Mouse (Mus musculus): Measurements from ENCODE around the gene Abl1. TPM values are rescaled to one million over a fixed set of nuclear protein-coding genes. Genes with fewer than 3 reads are reported as not detected.

Abl1 gene
- polyA plus RNA-seq, 1 experiment from 2014 or later = 6.2 TPM

DNA sequence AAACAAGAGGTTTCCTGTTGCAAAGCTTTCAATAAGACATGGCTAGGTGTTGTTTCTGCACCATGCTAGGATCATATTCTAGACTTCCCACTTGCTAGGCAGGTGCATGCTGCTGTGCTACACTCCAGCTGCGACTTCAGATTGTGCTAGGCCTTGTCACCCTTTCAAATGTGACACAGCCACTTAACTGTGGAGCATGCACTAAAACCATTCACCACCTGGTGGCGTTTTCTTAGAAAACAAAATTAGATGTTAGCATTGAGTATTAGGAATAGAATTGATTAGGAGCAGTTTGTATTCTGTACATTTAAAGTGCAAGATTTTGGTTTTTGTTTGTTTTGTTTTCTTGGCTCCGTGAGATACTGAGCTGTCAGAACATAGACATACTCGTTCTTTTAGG lies 32.6 kb downstream of the Abl1 start:
- Histone ChIP-seq H3K9ac (no peak overlapping the region), H3K27me3 (no peaks in the 10 kb centered on the region), H3K9me3 (replicated peaks) (no peaks in the 10 kb centered on the region), H3K27ac (no peak overlapping the region), H3K36me3 (no peaks in the 10 kb centered on the region), H3K4me1 (replicated peaks) (peaks cover 58% of the 10 kb centered on the region), H3K4me2 (no peak overlapping the region), H3K4me3 (replicated peaks) (no peak overlapping the region)
- no peak for DNase-seq
- ATAC-seq (ENCODE audit: low read depth) = no peak
- WGBS (ENCODE audit: insufficient replicate concordance) = 56% methylated on average over 4 of the region's 4 CpGs

DNA sequence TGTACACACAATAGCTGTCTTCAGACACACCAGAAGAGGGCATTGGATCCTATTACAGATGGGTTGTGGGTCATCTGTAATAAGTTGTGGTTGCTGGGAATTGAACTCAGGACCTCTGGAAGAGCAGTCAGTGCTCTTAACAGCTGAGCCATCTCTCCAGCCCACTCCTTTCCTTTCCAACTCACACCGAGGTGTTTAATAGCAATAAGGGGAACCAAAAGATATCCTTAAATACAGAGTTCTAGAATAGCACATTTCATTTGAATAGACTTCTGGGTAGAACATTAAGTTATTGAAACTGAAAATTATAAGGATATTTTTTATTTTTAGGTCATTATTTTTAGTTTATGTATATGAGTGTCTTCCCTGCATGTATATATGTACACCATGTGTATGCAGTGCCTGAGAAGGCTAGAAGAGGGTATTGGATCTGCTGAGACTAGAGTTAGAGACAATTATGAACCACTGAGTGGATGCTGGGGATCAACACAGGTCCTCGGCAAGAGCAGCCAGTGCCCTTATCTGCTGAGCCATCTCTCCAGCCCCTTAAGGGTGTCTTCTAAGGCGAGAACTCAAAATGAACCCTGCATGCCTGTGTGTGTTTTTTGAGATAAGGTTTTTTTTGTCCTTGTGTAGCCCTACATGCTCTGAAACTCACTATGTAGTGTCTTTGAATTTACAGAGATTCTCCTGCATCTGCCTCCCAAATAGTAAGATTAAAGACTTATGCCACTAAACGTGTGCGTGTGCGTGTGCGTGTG lies 36.7 kb downstream of the Abl1 start:
- H3K4me1 ChIP-seq (replicated peaks) = peaks cover 74% of the 10 kb centered on the region
- 51% methylated on average over 7 of the region's 7 CpGs for WGBS (ENCODE audit: insufficient replicate concordance)
- peak; percentile 52 for DNase-seq

DNA sequence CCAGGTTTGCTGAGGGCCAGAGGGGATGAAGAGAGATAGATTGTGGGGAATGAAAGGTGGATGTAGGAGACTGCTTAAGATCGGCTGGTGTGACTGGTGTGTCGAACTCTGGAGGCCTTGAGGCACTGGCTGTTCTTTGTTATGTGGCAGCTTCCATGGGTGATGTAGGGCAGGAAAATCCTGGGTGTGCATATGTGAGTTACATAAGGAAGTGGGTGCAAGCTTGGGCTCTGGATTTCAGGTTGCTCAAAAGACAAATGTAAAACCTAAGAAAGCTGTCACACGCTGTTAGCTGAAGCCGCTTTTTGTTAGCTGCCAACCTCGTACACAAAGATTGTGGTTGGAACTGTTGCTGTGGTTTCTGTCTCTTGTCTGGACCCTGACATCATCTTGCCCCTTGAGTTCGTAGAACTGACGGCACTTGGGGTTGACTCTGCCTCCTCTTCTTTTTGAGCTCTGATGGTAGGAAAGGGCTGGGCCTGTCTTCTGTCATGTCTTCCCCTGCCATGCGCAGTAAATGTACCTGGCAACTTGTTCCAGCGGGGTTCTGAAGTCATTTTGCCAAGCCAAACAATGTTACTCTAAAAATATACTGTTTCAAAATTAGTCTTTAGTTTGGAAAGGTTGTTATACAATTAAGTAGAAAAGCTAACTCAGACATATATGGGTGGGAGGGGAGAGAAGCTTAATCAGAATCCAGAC lies 39.6 kb downstream of the Abl1 start:
- DNase-seq (no peak), ATAC-seq (ENCODE audit: low read depth) (no peak)
- H3K27ac ChIP-seq = no peak overlapping the region; the same call in 1 of the 2 replicates
- 63% methylated on average over 9 of the region's 9 CpGs for whole genome bisulfite sequencing (ENCODE audit: insufficient replicate concordance)
- no peak overlapping the region for H3K4me2 ChIP-seq
- no peak overlapping the region for H3K4me3 ChIP-seq (replicated peaks)
- no peaks in the 10 kb centered on the region for H3K36me3 ChIP-seq
- no peaks in the 10 kb centered on the region for H3K27me3 ChIP-seq
- H3K9me3 ChIP-seq (replicated peaks) = no peaks in the 10 kb centered on the region
- peaks cover 69% of the 10 kb centered on the region for H3K4me1 ChIP-seq (replicated peaks)
- no peak overlapping the region for H3K9ac ChIP-seq

More for the DNA sequence above, 36.7 kb downstream of the Abl1 start:
- Histone ChIP-seq H3K9me3 (replicated peaks) (no peaks in the 10 kb centered on the region), H3K9ac (no peak overlapping the region), H3K36me3 (no peaks in the 10 kb centered on the region), H3K27ac (no peak overlapping the region; the same call in 1 of the 2 replicates), H3K27me3 (no peaks in the 10 kb centered on the region), H3K4me3 (replicated peaks) (no peak overlapping the region), H3K4me2 (peak overlapping the region; percentile 24)
- ATAC-seq (ENCODE audit: low read depth) = peak; percentile 80

DNA sequence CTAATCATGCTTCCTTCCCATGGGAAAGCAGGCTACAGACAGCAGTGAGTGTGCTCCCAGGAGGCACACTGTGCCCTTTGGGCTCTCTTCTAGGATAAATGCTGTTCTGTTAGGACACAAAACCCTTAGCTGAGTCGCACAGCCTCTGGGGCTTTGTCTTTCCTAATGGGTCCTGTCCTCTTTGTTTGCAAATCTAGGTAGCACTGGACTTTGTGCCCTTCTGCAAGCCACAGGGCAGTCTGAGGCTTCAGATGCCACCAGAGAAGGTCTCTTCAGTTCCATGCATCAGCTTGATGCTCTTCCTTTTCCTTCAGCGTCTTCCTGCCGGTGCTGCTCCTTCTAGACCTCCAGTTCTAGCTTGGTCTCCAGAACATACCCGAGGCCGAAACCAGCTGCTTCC lies 42.5 kb downstream of the Abl1 start:
- Histone ChIP-seq H3K4me1 (replicated peaks) (peaks cover 42% of the 10 kb centered on the region), H3K27me3 (no peaks in the 10 kb centered on the region), H3K27ac (no peak overlapping the region; the same call in 1 of the 2 replicates), H3K9me3 (replicated peaks) (no peaks in the 10 kb centered on the region), H3K4me3 (replicated peaks) (no peak overlapping the region), H3K36me3 (no peaks in the 10 kb centered on the region), H3K4me2 (no peak overlapping the region), H3K9ac (no peak overlapping the region)
- 55% methylated on average over 5 of the region's 5 CpGs for WGBS (ENCODE audit: insufficient replicate concordance)
- no peak for DNase-seq
- peak; percentile 51 for ATAC-seq (ENCODE audit: low read depth)

DNA sequence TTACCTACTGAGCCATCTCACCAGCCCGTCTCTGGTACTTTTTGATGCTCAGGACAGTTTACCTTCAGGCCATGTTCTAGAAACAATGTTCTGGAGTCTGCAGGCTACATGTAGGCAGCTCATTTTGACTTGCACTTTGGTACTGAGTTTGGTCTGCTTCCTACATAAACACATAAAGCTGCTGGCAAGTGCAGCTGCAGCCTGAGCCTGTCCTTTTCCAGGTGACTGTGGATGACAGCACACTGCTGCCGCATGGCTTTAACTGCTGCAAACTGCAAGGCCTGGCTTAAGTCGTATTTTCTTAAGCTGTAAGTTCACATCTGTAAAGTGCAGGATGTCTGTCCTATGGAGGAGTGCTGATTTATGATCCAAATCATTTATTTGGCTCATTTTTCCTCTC lies 44.3 kb downstream of the Abl1 start:
- H3K27ac ChIP-seq = no peak overlapping the region
- H3K9me3 ChIP-seq (replicated peaks) = no peaks in the 10 kb centered on the region
- no peaks in the 10 kb centered on the region for H3K27me3 ChIP-seq
- DNase-seq (no peak), ATAC-seq (ENCODE audit: low read depth) (no peak)
- H3K9ac ChIP-seq = no peak overlapping the region
- no peaks in the 10 kb centered on the region for H3K36me3 ChIP-seq
- 70% methylated on average over 3 of the region's 3 CpGs for WGBS (ENCODE audit: insufficient replicate concordance)
- peaks cover 25% of the 10 kb centered on the region for H3K4me1 ChIP-seq (replicated peaks)
- no peak overlapping the region for H3K4me2 ChIP-seq
- H3K4me3 ChIP-seq (replicated peaks) = no peak overlapping the region

DNA sequence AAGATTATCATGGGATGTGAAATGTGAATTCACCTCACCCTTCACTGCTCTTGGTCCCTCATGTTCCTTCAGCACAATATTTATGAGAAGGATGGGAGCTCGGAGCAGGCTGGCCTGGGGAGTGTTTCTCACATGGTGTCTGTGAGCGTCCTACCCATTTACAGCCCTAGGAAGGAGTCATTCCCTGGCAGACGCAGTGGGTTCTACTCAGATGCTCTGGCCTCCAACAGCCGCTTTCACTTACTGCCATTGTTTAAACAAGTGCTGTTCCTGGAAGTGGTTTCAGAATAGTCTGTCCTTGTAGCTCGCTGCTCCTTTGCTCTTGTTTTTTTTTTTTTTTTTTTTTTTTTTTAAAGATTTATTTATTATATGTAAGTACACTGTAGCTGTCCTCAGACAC lies 45.4 kb downstream of the Abl1 start:
- Histone ChIP-seq H3K4me1 (replicated peaks) (peaks cover 17% of the 10 kb centered on the region), H3K9ac (no peak overlapping the region), H3K4me2 (no peak overlapping the region), H3K27me3 (no peaks in the 10 kb centered on the region), H3K27ac (no peak overlapping the region), H3K36me3 (no peaks in the 10 kb centered on the region), H3K4me3 (replicated peaks) (no peak overlapping the region), H3K9me3 (replicated peaks) (no peaks in the 10 kb centered on the region)
- no peak for ATAC-seq (ENCODE audit: low read depth)
- WGBS (ENCODE audit: insufficient replicate concordance) = 74% methylated on average over 5 of the region's 5 CpGs
- DNase-seq = no peak

DNA sequence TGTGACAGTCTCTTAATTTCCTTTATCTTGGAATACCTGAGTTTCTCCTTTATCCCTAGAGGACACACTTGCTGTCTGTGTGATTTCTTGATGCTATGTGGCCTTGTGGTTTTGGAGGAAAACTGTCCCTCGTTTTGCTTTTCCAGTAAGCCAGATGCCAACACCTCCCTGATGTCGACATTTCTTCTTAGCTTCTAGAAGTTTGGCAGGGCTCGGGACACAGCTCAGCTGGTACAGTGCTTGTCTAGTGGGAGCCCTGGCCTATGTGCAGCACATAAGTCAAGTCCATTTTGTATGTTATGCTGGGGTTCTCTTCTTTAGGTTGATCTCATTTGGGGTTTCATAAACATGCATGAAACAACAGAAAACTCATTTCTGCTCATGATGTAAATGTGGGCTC lies 50.9 kb downstream of the Abl1 start:
- Histone ChIP-seq H3K4me1 (replicated peaks) (0 out of 2 replicates have a peak, but pooled peaks cover 3% of the 10 kb centered on the region), H3K4me3 (replicated peaks) (no peak overlapping the region), H3K27me3 (no peaks in the 10 kb centered on the region), H3K9me3 (replicated peaks) (no peaks in the 10 kb centered on the region), H3K4me2 (no peak overlapping the region), H3K27ac (no peak overlapping the region), H3K36me3 (no peaks in the 10 kb centered on the region), H3K9ac (no peak overlapping the region)
- ATAC-seq (ENCODE audit: low read depth) (no peak), DNase-seq (no peak)
- WGBS (ENCODE audit: insufficient replicate concordance) = 56% methylated on average over 3 of the region's 3 CpGs

DNA sequence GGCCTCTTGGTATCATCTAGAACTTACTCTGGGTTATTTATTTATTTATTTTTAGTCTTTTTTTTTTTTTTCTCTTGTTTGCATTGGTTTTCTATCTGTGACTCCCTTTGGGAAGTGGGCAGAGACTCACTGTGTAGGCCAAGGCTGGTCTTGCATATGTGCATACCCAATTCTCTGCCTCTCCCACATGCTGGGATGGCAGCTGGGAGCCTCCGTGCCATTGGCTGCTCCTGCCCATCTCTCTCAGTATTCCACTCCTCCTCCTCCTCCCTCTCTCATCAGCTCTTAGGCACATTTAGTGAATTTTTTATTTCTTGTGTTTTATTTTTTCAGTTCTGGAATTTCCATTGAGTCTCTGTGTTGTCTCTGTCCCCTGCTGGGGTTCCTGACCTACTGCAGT lies 53.6 kb downstream of the Abl1 start:
- 84% methylated on average over 1 of the region's 1 CpGs for WGBS (ENCODE audit: insufficient replicate concordance)
- no peak overlapping the region for H3K9ac ChIP-seq

DNA sequence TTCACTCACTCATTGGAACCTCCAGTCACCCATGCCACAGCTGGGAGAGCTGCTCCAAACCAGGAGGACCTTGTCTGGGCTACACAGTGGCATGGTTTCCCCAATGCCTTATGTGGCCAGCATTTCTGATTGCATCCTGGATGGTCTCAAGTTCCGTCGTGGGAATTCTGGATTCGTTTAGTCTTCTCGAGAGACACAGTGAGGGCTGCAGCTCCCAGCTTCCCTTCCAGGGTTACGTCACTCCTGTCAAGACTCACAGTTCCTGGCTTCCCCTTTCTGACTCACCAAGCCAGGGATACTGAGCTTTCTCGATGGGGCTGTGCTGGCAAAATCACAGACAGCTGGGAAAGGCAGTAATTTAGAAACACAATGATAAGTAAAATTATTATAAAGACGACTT lies 54.0 kb downstream of the Abl1 start:
- ATAC-seq (ENCODE audit: low read depth) = no peak
- 36% methylated on average over 7 of the region's 7 CpGs for WGBS (ENCODE audit: insufficient replicate concordance)

More for the DNA sequence above, 53.6 kb downstream of the Abl1 start:
- peaks cover 25% of the 10 kb centered on the region for H3K4me1 ChIP-seq (replicated peaks)
- DNase-seq (no peak), ATAC-seq (ENCODE audit: low read depth) (no peak)
- H3K36me3 ChIP-seq = no peaks in the 10 kb centered on the region
- no peaks in the 10 kb centered on the region for H3K27me3 ChIP-seq
- H3K9me3 ChIP-seq (replicated peaks) = no peaks in the 10 kb centered on the region
- no peak overlapping the region for H3K27ac ChIP-seq
- H3K4me3 ChIP-seq (replicated peaks) = no peak overlapping the region
- H3K4me2 ChIP-seq = no peak overlapping the region

DNA sequence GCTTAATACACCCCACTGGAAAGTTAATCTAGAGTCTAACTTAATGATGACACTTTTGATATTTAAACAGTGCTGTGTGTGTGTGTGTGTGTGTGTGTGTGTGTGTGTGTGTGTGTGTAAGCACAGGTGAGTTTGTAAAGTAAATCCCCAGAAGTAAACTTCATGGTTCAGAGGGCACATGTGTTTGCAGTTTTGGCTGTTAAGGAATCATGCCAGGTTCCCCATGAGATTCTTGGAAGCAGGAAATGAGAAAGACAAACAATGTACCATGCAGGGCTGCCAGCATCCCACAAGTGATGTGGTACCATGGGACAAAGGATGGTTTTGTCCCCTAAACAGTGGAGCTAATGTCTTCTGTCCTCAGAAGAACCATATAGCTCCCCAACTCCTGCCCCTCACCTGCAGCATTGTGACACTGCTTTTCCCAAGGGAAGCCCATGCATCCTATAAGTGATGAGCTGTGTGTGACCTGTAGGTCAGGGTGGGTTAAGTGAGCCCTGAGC lies 57.6 kb downstream of the Abl1 start:
- H3K36me3 ChIP-seq = no peaks in the 10 kb centered on the region
- DNase-seq = no peak
- H3K27ac ChIP-seq = no peak overlapping the region
- H3K9me3 ChIP-seq (replicated peaks) = no peaks in the 10 kb centered on the region
- H3K4me2 ChIP-seq = no peak overlapping the region
- no peaks in the 10 kb centered on the region for H3K27me3 ChIP-seq
- no peak for ATAC-seq (ENCODE audit: low read depth)
- H3K9ac ChIP-seq = no peak overlapping the region
- no peak overlapping the region for H3K4me3 ChIP-seq (replicated peaks)
- peaks cover 51% of the 10 kb centered on the region for H3K4me1 ChIP-seq (replicated peaks)

More for the DNA sequence above, 54.0 kb downstream of the Abl1 start:
- H3K4me3 ChIP-seq (replicated peaks) = no peak overlapping the region
- peaks cover 29% of the 10 kb centered on the region for H3K4me1 ChIP-seq (replicated peaks)
- H3K36me3 ChIP-seq = no peaks in the 10 kb centered on the region
- H3K27ac ChIP-seq = no peak overlapping the region
- H3K4me2 ChIP-seq = no peak overlapping the region
- DNase-seq = no peak
- H3K27me3 ChIP-seq = no peaks in the 10 kb centered on the region
- H3K9ac ChIP-seq = no peak overlapping the region
- H3K9me3 ChIP-seq (replicated peaks) = no peaks in the 10 kb centered on the region

DNA sequence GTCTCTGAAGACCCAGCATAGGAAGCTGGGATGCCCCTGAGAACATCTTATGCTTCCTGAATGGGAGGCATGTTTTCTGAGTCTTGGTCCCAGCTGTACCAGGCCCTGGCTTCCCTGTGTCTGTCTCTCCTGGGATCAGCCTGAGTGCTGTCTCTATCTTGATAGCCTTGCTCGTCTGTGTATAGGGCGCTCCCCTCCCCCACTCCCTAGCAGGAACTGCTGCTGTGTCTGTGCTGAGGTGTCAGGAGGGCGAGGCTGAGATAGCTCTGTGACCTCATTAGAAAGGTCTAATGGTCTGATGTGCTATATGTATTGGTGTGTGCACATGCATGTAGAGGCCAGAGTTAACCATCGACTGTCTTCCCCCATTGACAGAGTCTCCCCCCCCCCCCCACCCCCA lies 58.7 kb downstream of the Abl1 start:
- no peak overlapping the region for H3K27ac ChIP-seq
- H3K4me3 ChIP-seq (replicated peaks) = no peak overlapping the region
- DNase-seq = peak; percentile 27
- no peaks in the 10 kb centered on the region for H3K36me3 ChIP-seq
- no peak overlapping the region for H3K4me2 ChIP-seq
- 28% methylated on average over 4 of the region's 4 CpGs for whole genome bisulfite sequencing (ENCODE audit: insufficient replicate concordance)
- H3K27me3 ChIP-seq = no peaks in the 10 kb centered on the region
- no peaks in the 10 kb centered on the region for H3K9me3 ChIP-seq (replicated peaks)
- ATAC-seq (ENCODE audit: low read depth) = peak; percentile 70
- H3K4me1 ChIP-seq (replicated peaks) = peaks cover 51% of the 10 kb centered on the region
- no peak overlapping the region for H3K9ac ChIP-seq
